Mouse (Mus musculus) retina, postnatal 7 days (tissue): ENCODE measurements around the gene Eps15l1.
A peak's percentile ranks its signal among the peaks of the same experiment; 100 is the strongest.

Experiments
- DNase-seq: peaks from one replicate; pipeline ENCODE4 v3.0.0-alpha.2; 2012; ENCODE audit warnings: low read depth, low spot score

The Eps15l1 gene

GRCm38 (mm10) chr8:72421362-72422335, at the start of gene Eps15l1:
Eps15l1 (minus strand) TSS chr8:72421460.
- peak; percentile 97 for DNase-seq

DNA sequence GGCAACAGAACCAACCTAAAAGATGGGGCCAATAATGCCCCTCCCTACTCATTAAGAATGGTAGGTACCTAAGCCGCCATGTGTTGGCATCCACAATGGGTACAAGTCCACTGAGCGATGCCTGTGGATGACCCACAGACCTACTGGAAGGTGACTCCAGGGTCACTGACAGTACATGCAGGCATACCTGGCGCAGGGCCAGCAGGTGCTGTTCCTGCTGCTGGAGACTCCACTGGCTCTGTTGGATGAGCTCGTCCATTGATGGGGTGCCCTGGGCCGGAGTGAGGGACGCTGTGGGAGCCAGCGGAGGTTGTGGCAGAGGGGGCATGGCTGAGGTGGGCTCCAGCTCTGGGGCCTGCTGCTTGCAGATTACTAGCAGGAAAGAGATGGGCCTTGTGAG, 49.4 kb upstream of the Eps15l1 start:
- DNase-seq = no peak

DNA sequence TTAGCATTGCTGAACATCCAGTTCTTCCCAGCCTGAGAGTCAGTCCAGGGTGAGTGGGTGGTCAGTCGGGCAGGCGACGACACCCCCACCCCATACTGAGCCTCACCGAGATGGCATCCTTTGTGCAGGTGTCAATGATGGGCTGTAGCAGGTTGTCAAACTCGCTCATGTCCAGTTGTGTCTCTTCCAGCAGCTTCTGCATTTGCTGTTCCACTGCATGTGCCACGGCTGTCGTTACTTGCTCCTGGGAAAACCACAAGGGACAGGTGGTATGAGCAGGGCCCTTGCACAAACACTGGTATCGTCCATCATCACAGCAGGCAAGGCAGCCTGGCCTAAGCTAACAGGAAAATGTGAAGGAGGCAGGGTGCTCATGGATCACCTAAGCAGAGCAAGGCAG, 48.7 kb upstream of the Eps15l1 start:
- DNase-seq = no peak

DNA sequence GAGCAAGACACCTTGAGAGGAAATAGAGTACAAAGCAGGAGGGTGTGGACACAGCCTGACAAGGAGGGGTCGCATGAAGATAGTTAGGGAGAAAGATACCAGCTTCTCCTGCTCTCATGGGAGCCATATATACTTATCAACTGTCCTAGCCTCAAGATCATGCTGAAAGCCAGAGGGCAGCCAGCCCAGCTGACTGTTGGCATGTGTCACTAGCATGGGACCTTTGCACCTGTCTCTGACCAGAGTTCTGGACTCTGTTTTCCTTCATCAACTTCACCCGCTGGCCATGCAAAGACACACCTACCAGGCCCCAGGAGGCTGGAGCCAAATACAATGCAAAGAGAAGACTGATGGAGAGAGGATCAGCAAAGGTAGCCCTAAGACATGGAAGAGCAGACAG, 48.0 kb upstream of the Eps15l1 start:
- DNase-seq = no peak

- no peak for DNase-seq
These were observed 43.0 kb upstream of the Eps15l1 start for GRCm38 (mm10) chr8:72464211-72464610.

GRCm38 (mm10) chr8:72459881-72460533, 38.7 kb upstream of the Eps15l1 start:
- DNase-seq = no peak

DNA sequence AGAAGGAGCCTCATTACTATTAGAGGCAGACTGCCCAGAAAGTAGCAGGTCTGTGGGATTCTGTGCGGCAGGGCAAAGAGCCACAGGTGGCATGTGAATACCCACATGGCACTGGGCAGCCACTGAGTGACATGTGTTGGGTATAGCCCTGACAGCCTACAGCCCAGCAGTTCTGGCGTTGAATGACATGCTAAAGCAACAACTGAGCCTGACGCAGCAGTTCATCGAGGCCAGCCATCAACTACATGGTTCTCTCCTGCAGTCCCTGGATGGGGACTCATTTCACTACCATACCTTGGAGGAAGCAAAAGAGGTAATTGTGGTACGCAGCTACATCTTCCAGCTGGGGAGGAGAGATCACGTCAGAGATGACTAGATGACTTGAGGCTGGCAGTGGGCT, 37.2 kb upstream of the Eps15l1 start:
- no peak for DNase-seq

GRCm38 (mm10) chr8:72457806-72458205, 36.5 kb upstream of the Eps15l1 start:
- DNase-seq = no peak

DNA sequence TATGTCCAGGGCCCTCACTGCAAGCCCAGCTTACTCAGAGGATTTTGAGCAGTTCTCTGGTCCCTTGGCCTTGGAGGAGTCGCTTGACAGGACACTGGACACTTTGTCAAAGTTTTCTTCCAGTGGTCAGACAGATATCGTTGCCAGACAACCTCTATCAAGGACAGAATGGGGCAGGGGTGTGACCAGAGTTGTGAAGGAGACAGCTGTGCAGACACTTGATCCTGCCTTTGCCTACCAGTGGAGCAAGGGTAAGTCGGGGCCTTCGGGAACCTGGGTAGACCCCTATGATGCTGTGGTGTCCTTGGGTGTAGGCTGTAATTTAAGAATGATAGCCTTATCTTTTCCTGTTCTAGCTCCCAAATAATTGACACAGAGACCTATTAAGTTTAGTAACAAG, 34.1 kb upstream of the Eps15l1 start:
- DNase-seq = no peak

DNA sequence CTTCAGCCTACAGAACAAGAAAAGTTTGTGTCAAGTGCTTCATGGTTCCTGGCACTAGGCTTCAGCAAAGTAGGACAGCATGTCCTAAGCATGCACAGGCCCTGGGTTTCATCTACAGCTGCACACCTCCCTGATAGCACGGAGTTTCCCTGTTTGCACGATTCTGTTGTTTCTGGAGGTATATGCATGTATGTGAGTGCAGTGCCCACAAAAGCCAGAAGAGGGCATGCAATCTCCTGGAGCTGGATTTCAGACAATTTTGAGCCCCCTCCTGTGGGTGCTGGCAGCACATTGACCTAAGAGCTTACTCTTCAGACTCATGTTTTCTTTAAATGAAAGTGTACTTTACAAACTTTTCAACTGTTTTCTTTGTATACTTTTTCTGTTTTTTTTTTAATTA, 32.6 kb upstream of the Eps15l1 start:
- no peak for DNase-seq

GRCm38 (mm10) chr8:72451516-72451915, 30.3 kb upstream of the Eps15l1 start:
- no peak for DNase-seq

GRCm38 (mm10) chr8:72445071-72445470, 23.8 kb upstream of the Eps15l1 start:
- no peak for DNase-seq

- DNase-seq = no peak
These were observed 22.7 kb upstream of the Eps15l1 start for GRCm38 (mm10) chr8:72443994-72444350.

DNA sequence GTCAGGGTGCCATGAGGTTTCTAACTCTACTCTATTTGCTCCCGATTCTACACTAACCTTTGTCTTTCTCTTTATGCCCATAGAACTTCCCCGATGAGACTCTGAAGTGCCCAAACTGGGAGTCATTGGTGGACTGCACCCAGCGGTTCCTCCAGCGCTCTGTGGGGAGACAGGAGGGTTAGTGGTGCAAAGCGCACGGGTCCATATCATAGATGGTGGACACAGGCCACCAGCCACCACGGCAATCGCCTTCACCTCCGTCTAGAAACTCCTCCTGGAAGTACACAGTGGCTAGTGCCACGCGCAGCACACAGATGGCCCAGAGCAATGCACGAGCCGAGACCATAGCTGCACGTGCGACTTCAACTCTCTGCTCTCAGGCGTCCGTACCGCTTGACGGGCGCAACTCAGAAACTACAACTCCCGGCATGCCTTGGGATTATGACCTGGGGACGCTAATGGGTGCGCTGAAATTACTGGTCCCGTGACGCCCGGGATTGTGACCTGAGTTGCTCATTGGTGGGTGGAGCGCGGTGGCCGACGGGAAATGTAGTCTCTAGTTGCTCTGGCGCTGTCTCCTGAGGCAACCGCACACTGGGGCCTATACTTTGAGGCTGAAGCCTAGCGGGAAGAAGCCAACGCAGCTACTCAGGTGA, 22.2 kb upstream of the Eps15l1 start, which contains the start of the genes Calr3 and 1700030K09Rik:
TSS of gene Calr3 (minus strand) at position 533 of the 656 bp plus-strand sequence.
TSS of gene 1700030K09Rik (plus strand) at position 543 of the 656 bp plus-strand sequence.
- DNase-seq = peak; percentile 96

DNA sequence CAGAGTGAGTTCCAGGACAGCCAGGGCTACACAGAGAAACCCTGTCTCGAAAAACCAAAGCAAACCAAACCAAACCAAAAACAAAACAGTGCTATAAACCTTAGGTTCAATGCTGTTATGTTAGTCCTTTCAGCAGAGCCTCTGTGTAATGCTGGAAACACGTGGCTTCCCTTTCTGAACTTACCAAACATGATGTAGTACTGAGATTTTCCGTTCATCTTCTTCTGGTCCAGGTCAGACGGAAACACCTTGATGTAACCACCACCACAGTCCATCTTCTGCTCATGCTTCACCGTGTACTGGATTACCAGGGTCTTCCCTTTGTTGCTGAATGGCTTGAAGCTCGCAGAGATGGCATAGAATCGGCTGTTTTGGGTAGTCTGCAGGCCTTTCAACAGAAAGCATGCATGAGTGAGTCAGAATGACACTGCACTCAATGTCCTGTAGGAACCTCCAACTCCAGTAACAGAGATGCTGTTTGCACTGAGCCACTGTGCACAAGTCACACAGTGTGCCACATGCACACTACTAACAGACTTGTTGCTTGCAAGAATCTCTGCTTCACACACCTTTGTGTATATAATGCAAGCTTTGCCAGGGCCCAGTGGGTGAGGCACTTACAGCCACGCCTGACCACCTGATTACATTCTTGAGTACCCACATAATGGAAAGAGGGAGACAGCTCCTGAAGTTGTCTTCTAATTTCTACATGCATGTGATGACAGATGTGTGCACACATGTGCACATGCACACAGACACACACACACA, 17.2 kb upstream of the Eps15l1 start:
- DNase-seq = no peak

GRCm38 (mm10) chr8:72434952-72435351, 13.7 kb upstream of the Eps15l1 start:
- no peak for DNase-seq

DNA sequence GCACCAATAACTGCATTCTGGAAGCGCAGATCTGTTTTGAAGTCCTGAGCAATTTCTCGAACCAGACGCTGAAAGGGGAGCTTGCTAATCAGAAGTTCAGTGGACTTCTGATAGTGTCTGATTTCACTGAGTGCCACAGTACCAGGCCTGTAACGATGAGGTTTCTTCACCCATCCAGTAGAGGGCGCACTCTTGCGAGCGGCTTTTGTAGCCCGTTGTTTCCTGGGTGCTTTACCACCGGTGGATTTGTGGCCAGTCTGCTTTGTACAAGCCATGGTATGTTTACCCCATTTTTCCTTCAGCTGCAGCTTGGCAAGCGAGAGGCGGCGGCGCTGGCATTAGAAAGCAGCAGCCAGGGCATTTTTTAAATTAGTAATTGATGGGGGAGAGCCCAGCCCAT, 8.4 kb upstream of the Eps15l1 start:
- no peak for DNase-seq

GRCm38 (mm10) chr8:72422926-72423325, 1.7 kb upstream of the Eps15l1 start:
- DNase-seq = no peak

- peak; percentile 16 for DNase-seq
These were observed 494 bp downstream of the Eps15l1 start for GRCm38 (mm10) chr8:72420571-72421361.

DNA sequence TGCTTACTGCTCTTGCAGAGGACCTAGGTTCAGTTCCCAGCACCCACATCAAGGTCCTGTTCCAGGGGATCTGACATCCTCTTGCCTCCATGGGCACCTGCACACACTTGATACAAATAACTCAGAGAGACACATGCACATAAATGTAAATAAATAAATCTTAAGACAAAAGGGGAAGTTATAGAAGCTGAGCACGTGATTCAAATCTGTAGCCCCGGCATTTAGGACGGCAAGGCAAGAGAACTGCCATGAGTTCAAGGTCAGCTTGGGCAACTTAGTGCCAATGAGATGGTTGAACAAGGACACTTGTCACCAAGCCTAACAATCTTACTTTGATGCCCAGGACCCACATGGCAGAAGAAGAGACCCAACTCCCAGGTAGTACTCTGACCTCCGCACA, 3.2 kb downstream of the Eps15l1 start:
- no peak for DNase-seq

GRCm38 (mm10) chr8:72415252-72415651, 6.0 kb downstream of the Eps15l1 start:
- DNase-seq = no peak
